Mouse (Mus musculus) lung, embryonic 15.5 days (tissue): ENCODE measurements at regions not wholly inside any gene's neighbourhood (a gene's known extent, or its start where the extent isn't known, plus 50 kb on each side); places are given as distances from the start of the nearest gene placed in this dataset.

Experiments
- ATAC-seq: fragments of 200-750 bp; cut with Nextera tagmentation; 2 replicates; pipeline ENCODE4 v1.8.0; 2017; ENCODE audit warnings: moderate number of reproducible peaks, borderline replicate concordance; ENCODE audit not compliant: low FRiP score, low TSS enrichment; ENCODE audit errors: extremely low read depth
- H3K27ac ChIP-seq: fragments of 300-500 bp; sonication (generic); 2 replicates; pipeline ENCODE4 v1.5.1; 2015; ENCODE audit warnings: moderate library complexity, mild to moderate bottlenecking, inconsistent platforms
- H3K27me3 ChIP-seq: fragments of 300-500 bp; sonication (generic); 2 replicates; pipeline ENCODE4 v1.6.1; 2015; ENCODE audit warnings: inconsistent platforms
- H3K36me3 ChIP-seq: fragments of 300-500 bp; sonication (generic); 2 replicates; pipeline ENCODE4 v1.6.1; 2015; ENCODE audit warnings: inconsistent platforms
- H3K4me1 ChIP-seq: fragments of 300-500 bp; sonication (generic); 2 replicates; pipeline ENCODE4 v1.6.1; 2015; ENCODE audit warnings: inconsistent platforms
- H3K4me2 ChIP-seq: fragments of 300-500 bp; sonication (generic); 2 replicates; pipeline ENCODE4 v1.6.1; 2015; ENCODE audit warnings: inconsistent platforms, mild to moderate bottlenecking, moderate library complexity
- H3K4me3 ChIP-seq: fragments of 300-500 bp; sonication (generic); 2 replicates; pipeline ENCODE4 v1.5.1; 2015; ENCODE audit warnings: mild to moderate bottlenecking, inconsistent platforms
- H3K9ac ChIP-seq: fragments of 300-500 bp; sonication (generic); 2 replicates; pipeline ENCODE4 v1.6.1; 2015; ENCODE audit warnings: inconsistent platforms
- H3K9me3 ChIP-seq: fragments of 300-500 bp; sonication (generic); 2 replicates; pipeline ENCODE4 v1.6.1; 2016; ENCODE audit warnings: inconsistent platforms
- WGBS: fragments of 180-500 bp; shearing (Covaris S2); methylation state at CpG from one replicate; pipeline ENCODE4 v1.1.7; 2015; 5-methylcytosine and 5-hydroxymethylcytosine counted together

DNA sequence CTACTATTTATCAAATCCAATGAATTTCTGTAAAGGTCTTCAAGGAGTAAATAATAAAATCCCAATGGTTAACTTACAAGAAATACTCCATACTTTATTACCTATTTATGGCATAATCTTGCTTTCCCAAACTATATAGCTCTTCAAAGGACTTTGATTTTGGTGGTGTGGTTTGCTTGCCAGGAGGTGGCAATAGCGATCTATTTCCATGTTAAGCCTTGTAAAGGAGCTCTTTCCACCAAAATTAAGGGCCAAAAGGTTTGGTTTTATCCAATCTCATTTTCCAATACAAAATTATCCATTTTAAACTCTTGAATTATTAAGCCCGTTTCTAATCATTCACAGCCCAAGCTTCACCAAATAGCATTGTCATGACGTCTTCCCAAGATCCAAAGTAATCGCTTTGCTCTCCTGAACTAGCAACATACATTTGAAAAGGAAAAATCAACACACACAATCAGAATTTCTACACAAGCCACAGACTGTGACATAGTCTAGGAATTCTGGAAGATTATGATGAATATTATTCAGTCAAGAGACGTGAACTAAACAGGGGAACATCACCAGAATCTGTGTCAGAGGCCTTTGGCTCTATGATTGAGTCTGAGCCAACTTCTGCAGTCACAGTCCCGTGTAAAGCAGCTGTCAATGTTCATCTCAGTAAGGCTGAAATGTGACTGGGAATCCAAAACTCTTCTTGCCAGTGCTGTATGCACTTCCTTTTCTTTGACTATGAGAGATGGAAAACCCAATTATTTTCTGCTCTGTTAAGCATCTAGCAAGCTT is 986.9 kb downstream of the Tbl1xr1 start:
- Histone ChIP-seq H3K27ac (no peak overlapping the region), H3K9me3 (no peaks in the 10 kb centered on the region), H3K27me3 (no peaks in the 10 kb centered on the region), H3K9ac (no peak overlapping the region), H3K4me1 (no peaks in the 10 kb centered on the region), H3K36me3 (no peaks in the 10 kb centered on the region), H3K4me2 (no peak overlapping the region), H3K4me3 (no peak overlapping the region)
- no peak for ATAC-seq
- WGBS, result 58% methylated on average over 6 of the region's 6 CpGs

DNA sequence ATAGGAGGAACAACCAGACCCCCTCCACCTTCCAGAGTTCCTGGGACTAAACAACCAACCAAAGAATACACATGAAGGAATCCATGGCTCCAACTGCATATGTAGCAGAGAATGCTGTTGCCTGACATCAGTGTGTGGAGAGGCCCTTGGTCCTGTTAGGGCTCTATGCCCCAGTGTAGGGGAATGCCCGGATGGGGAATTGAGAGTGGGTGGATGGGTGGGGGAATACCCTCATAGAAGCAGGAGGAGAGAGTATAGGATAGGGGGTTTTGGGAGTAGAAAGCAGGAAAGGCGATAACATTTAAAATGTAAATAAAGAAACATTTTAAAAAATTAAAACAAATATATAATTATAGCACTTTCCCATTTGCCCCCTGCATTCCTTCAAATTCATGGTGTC is 995.0 kb downstream of the Tbl1xr1 start:
- WGBS, result 88% methylated on average over 2 of the region's 2 CpGs
- Histone ChIP-seq H3K27ac (no peak overlapping the region), H3K9ac (no peak overlapping the region), H3K9me3 (no peaks in the 10 kb centered on the region), H3K4me1 (no peaks in the 10 kb centered on the region), H3K4me3 (no peak overlapping the region), H3K36me3 (no peaks in the 10 kb centered on the region), H3K27me3 (no peaks in the 10 kb centered on the region), H3K4me2 (no peak overlapping the region)
- ATAC-seq, result no peak
